Mouse (Mus musculus) kidney, embryonic 15.5 days (tissue): ENCODE results near the gene Cd22. TPM values are rescaled to one million over a fixed set of nuclear protein-coding genes. Genes with fewer than 3 reads are reported as not detected.
"Not testable (repeated sequence)": the region's sequence is repeated elsewhere in the genome, so short reads cannot be mapped to it uniquely, and the experiment has no call there.

Source experiments
- ATAC-seq: fragments of 200-750 bp; cut with Nextera tagmentation; replicated peaks from 2 replicates; pipeline ENCODE4 v1.8.0; 2017; ENCODE audit warnings: moderate TSS enrichment; ENCODE audit not compliant: low FRiP score
- H3K27ac ChIP-seq: fragments of 300-500 bp; sonication (generic); 2 replicates; pipeline ENCODE4 v1.5.1; 2015; ENCODE audit warnings: mild to moderate bottlenecking, inconsistent platforms
- H3K27me3 ChIP-seq: fragments of 300-500 bp; sonication (generic); 2 replicates; pipeline ENCODE4 v1.6.1; 2015; ENCODE audit warnings: inconsistent platforms
- H3K36me3 ChIP-seq: fragments of 300-500 bp; sonication (generic); 2 replicates; pipeline ENCODE4 v1.6.1; 2015; ENCODE audit warnings: inconsistent platforms
- H3K4me1 ChIP-seq: fragments of 300-500 bp; sonication (generic); 2 replicates; pipeline ENCODE4 v1.6.1; 2015; ENCODE audit warnings: inconsistent platforms
- H3K4me2 ChIP-seq: fragments of 300-500 bp; sonication (generic); 2 replicates; pipeline ENCODE4 v1.6.1; 2015; ENCODE audit warnings: moderate library complexity, mild to moderate bottlenecking, inconsistent platforms
- H3K4me3 ChIP-seq: fragments of 300-500 bp; sonication (generic); replicated peaks from 2 replicates; pipeline ENCODE4 v1.5.1; 2015; ENCODE audit warnings: mild to moderate bottlenecking, inconsistent platforms
- H3K9ac ChIP-seq: fragments of 300-500 bp; sonication (generic); 2 replicates; pipeline ENCODE4 v1.6.1; 2015; ENCODE audit warnings: mild to moderate bottlenecking, inconsistent platforms
- H3K9me3 ChIP-seq: fragments of 300-500 bp; sonication (generic); replicated peaks from 2 replicates; pipeline ENCODE4 v1.6.1; 2016; ENCODE audit warnings: inconsistent platforms
- WGBS: fragments of 180-500 bp; shearing (Covaris S2); methylation state at CpG from one replicate; pipeline ENCODE4 v1.1.7; 2015; ENCODE audit warnings: mixed read lengths; 5-methylcytosine and 5-hydroxymethylcytosine counted together
- polyA plus RNA-seq: library from polyadenylated mRNA; unstranded; fragments of >200 nt; fragmentation: Nextera tagmentation; extraction: Ambion mirVana; gene quantifications from 2 replicates; pipeline ENCODE4 v1.2.1, GENCODE M21; 2015

Cd22 gene
- polyA plus RNA-seq, 1 experiment from 2014 or later, result 0.19 TPM

- Histone ChIP-seq H3K9me3 (no peaks in the 10 kb centered on the region), H3K27me3 (no peaks in the 10 kb centered on the region), H3K9ac (no peak overlapping the region), H3K4me1 (0 out of 2 replicates have a peak, but pooled peaks cover 2% of the 10 kb centered on the region), H3K4me3 (no peak overlapping the region), H3K36me3 (no peaks in the 10 kb centered on the region), H3K4me2 (no peak overlapping the region), H3K27ac (no peak overlapping the region)
- ATAC-seq, result no peak
Measured at GRCm38 (mm10) chr7:30837277-30837676, 42.9 kb downstream of the Cd22 start.

- not testable (repeated sequence) for H3K27me3 ChIP-seq, H3K36me3 ChIP-seq
- 53% methylated on average over 8 of the region's 11 CpGs for WGBS
Measured at GRCm38 (mm10) chr7:30832684-30833083, 47.5 kb downstream of the Cd22 start.

GRCm38 (mm10) chr7:30832261-30832660 is 47.9 kb downstream of the Cd22 start:
- no peak for ATAC-seq
- 81% methylated on average over 17 of the region's 17 CpGs for WGBS
- H3K9me3 ChIP-seq, result no peaks in the 10 kb centered on the region

More at GRCm38 (mm10) chr7:30832684-30833083, 47.5 kb downstream of the Cd22 start:
- H3K4me1 ChIP-seq, H3K9me3 ChIP-seq, H3K4me2 ChIP-seq, ATAC-seq, H3K27ac ChIP-seq, H3K9ac ChIP-seq, H3K4me3 ChIP-seq: not testable (repeated sequence)

GRCm38 (mm10) chr7:30829428-30829827 is 50.7 kb downstream of the Cd22 start:
- H3K4me3 ChIP-seq, result no peak overlapping the region
- no peak overlapping the region for H3K4me2 ChIP-seq
- H3K4me1 ChIP-seq, result no peaks in the 10 kb centered on the region
- H3K27me3 ChIP-seq, result no peaks in the 10 kb centered on the region
- WGBS, result 72% methylated on average over 3 of the region's 3 CpGs
- ATAC-seq, result no peak
- no peak overlapping the region for H3K9ac ChIP-seq
- H3K27ac ChIP-seq, result no peak overlapping the region
- no peaks in the 10 kb centered on the region for H3K9me3 ChIP-seq
- no peaks in the 10 kb centered on the region for H3K36me3 ChIP-seq

More at GRCm38 (mm10) chr7:30832261-30832660, 47.9 kb downstream of the Cd22 start:
- no peak overlapping the region for H3K9ac ChIP-seq
- no peak overlapping the region for H3K4me3 ChIP-seq
- no peak overlapping the region for H3K27ac ChIP-seq
- H3K4me2 ChIP-seq, result no peak overlapping the region
- H3K27me3 ChIP-seq, result no peaks in the 10 kb centered on the region
- H3K36me3 ChIP-seq, result no peaks in the 10 kb centered on the region
- H3K4me1 ChIP-seq, result no peaks in the 10 kb centered on the region

- H3K36me3 ChIP-seq, H3K27me3 ChIP-seq: not testable (repeated sequence)
Measured at GRCm38 (mm10) chr7:30828871-30829270, 51.3 kb downstream of the Cd22 start.

GRCm38 (mm10) chr7:30826660-30827059 is 53.5 kb downstream of the Cd22 start:
- no peaks in the 10 kb centered on the region for H3K9me3 ChIP-seq
- H3K36me3 ChIP-seq, result no peaks in the 10 kb centered on the region
- no peak overlapping the region for H3K27ac ChIP-seq
- H3K27me3 ChIP-seq, result no peaks in the 10 kb centered on the region
- H3K9ac ChIP-seq, result no peak overlapping the region
- ATAC-seq, result no peak
- H3K4me1 ChIP-seq, result 0 out of 2 replicates have a peak, but pooled peaks cover 1% of the 10 kb centered on the region
- no peak overlapping the region for H3K4me3 ChIP-seq
- WGBS, result 91% methylated on average over 10 of the region's 10 CpGs
- no peak overlapping the region for H3K4me2 ChIP-seq

More at GRCm38 (mm10) chr7:30828871-30829270, 51.3 kb downstream of the Cd22 start:
- not testable (repeated sequence) for H3K9ac ChIP-seq, H3K4me2 ChIP-seq, H3K4me3 ChIP-seq, H3K9me3 ChIP-seq, ATAC-seq, H3K4me1 ChIP-seq, H3K27ac ChIP-seq

- H3K27ac ChIP-seq, result no peak overlapping the region
- WGBS, result 93% methylated on average over 3 of the region's 3 CpGs
- no peaks in the 10 kb centered on the region for H3K36me3 ChIP-seq
- no peaks in the 10 kb centered on the region for H3K9me3 ChIP-seq
- H3K4me2 ChIP-seq, result no peak overlapping the region
- H3K27me3 ChIP-seq, result no peaks in the 10 kb centered on the region
- peaks cover 21% of the 10 kb centered on the region for H3K4me1 ChIP-seq
- H3K4me3 ChIP-seq, result no peak overlapping the region
- ATAC-seq, result no peak
- H3K9ac ChIP-seq, result no peak overlapping the region
Measured at GRCm38 (mm10) chr7:30824306-30824705, 55.8 kb downstream of the Cd22 start.

- Histone ChIP-seq H3K27me3 (no peaks in the 10 kb centered on the region), H3K4me1 (peaks cover 21% of the 10 kb centered on the region), H3K4me2 (no peak within 1 kb of the TSS), H3K9me3 (no peaks in the 10 kb centered on the region), H3K4me3 (no peak within 1 kb of the TSS), H3K9ac (no peak within 1 kb of the TSS), H3K27ac (no peak within 1 kb of the TSS), H3K36me3 (no peaks in the 10 kb centered on the region)
- ATAC-seq, result no peak
- 88% methylated on average over 18 of the region's 18 CpGs for WGBS
Measured at GRCm38 (mm10) chr7:30823675-30824074, 56.5 kb downstream of the Cd22 start, which contains the start of gene Ffar2. Gene Ffar2 (minus strand): TSS chr7:30823775.

GRCm38 (mm10) chr7:30821532-30821931 is 58.6 kb downstream of the Cd22 start:
- no peak for ATAC-seq
- H3K4me1 ChIP-seq, result peaks cover 21% of the 10 kb centered on the region
- no peaks in the 10 kb centered on the region for H3K9me3 ChIP-seq
- WGBS, result 37% methylated on average over 5 of the region's 5 CpGs
- H3K4me3 ChIP-seq, result no peak overlapping the region
- 0 out of 2 replicates have a peak, but pooled peaks cover 2% of the 10 kb centered on the region for H3K27me3 ChIP-seq
- 0 out of 2 replicates have a peak overlapping the region, but pooled peaks have one; percentile 27 for H3K27ac ChIP-seq
- no peaks in the 10 kb centered on the region for H3K36me3 ChIP-seq
- H3K4me2 ChIP-seq, result no peak overlapping the region
- no peak overlapping the region for H3K9ac ChIP-seq

GRCm38 (mm10) chr7:30820854-30821445 is 59.2 kb downstream of the Cd22 start:
- H3K4me2 ChIP-seq, result no peak overlapping the region
- WGBS, result 24% methylated on average over 7 of the region's 7 CpGs
- H3K27me3 ChIP-seq, result 0 out of 2 replicates have a peak, but pooled peaks cover 2% of the 10 kb centered on the region
- no peak overlapping the region for H3K4me3 ChIP-seq
- ATAC-seq, result no peak
- H3K4me1 ChIP-seq, result peaks cover 21% of the 10 kb centered on the region
- H3K9me3 ChIP-seq, result no peaks in the 10 kb centered on the region
- no peaks in the 10 kb centered on the region for H3K36me3 ChIP-seq
- H3K9ac ChIP-seq, result no peak overlapping the region
- H3K27ac ChIP-seq, result no peak overlapping the region

GRCm38 (mm10) chr7:30820131-30820530 is 60.0 kb downstream of the Cd22 start:
- Histone ChIP-seq H3K9ac (no peak overlapping the region), H3K27me3 (0 out of 2 replicates have a peak, but pooled peaks cover 2% of the 10 kb centered on the region), H3K27ac (no peak overlapping the region), H3K36me3 (no peaks in the 10 kb centered on the region), H3K4me1 (peaks cover 21% of the 10 kb centered on the region), H3K9me3 (no peaks in the 10 kb centered on the region), H3K4me3 (no peak overlapping the region), H3K4me2 (no peak overlapping the region)
- ATAC-seq, result no peak
- WGBS, result 61% methylated on average over 6 of the region's 6 CpGs
